Mouse (Mus musculus): Measurements from ENCODE around the gene Olfr410. TPM values are rescaled to one million over a fixed set of nuclear protein-coding genes. Genes with fewer than 3 reads are reported as not detected.

Olfr410 gene
- total RNA-seq (2021) = not detected

DNA sequence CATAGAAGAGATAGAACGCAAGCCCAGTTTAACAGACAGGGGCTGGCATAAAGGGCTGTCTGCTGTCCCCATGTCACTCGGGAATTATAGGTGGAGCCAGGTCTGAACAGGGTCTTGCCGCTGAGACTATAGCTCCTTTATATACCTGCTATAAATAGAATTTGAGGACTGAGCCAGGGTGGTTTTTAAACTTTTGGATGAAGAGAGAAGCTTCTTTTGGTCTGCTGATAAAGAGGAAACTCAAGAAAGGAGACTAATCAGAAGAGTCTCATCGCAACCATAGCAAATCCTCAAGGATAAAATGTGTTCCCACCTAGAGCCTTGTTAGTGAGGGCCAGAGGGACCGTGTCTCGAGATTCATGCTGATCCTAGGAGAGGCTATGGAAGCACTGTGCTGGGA is at the start of gene Olfr410:
Gene Olfr410 (minus strand): TSS at position 101 of the 400 bp plus-strand sequence.
- intact Hi-C loops (cut with DNase I) = no loop called here
- DNase-seq (ENCODE audit: low spot score in 2 of 2) = no peak

DNA sequence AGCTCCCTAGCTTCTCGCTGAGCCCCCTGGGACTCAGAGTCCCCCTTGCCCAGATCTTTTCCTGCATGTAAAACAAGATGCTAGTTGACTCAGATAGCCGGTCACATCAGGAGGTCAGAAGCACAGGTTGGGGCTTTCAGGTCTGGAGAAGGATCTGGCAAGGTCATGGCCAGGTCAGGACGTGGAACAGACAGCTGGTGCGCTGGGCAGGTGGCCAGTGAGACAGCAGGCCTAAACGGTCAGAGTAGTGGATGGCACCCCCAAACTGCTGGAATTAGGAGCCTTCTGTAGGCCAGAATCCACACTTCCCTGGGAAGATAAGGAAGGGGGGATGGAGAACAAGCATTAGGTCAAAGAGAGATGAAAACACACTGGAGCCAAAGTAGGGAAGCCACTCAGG is 49.4 kb upstream of the Olfr410 start:
- no peak for DNase-seq (ENCODE audit: low spot score in 2 of 2)
- intact Hi-C loops (cut with DNase I) = no loop called here

- intact Hi-C loops (cut with DNase I) = no loop called here
- DNase-seq (ENCODE audit: low spot score in 2 of 2) = no peak
Observed at GRCm38 (mm10) chr11:74385674-74386073, 47.8 kb upstream of the Olfr410 start.

DNA sequence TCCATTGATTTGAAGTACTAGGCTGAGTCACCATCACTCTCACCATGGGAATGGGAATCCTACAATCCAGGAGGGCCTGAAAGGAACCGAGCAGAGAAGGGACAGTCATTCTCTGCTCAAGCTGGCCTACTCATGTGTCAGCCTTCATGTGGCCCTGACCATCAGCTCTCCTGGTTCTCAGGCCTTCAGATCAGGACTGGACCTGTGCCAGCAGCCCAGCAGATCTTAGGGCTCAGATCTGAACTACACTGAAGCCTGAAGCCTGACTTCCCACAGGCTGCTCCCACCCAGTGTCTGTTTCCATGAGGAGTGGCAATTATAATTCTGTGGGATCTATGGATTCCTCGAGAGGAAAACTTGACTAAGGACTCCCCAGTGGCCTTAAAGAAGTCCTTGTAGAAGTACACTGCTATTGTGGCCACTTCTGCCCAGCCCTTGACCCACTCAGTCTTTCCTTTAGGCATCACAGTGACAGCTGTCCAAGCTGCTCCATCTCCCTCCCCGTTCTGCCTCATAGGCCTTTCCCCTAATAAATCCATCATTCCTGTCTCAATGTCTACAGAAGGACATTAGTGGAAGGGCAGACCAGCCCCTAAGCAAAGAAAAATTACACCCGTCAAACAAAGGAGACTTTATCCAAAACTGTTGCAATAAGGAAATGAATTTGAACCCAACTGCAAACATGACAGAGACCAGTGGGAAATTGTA is 41.5 kb upstream of the Olfr410 start:
- intact Hi-C loops (cut with DNase I) = loop anchor here (2.0 to 5.0 kb wide), 2 partner anchors 147 to 168 kb away; no protein-coding TSS in a partner anchor

DNA sequence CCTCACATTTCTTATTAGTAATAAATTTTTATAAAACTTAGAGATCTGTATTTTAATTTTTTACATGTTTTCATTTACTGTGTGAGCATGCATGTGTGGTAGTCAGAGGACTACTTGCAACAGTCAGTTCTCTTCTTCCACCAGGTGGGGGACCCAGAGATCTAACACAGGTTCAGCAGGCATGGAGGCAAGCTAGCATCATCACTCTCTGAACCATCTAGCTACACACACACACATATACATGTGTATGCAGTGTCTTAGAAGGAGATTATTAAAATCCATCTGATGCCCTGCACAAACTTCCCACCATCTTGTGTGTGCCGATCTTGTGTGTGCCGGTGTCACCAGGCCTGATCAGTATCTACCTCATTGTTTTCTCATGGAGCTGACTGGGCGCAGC is 39.0 kb upstream of the Olfr410 start:
- peak; percentile 59 to 66 for DNase-seq (ENCODE audit: low spot score in 2 of 2)

More for the DNA sequence above, 41.5 kb upstream of the Olfr410 start:
- peak in 1 of 2 experiments; percentile 3 for DNase-seq (ENCODE audit: low spot score in 2 of 2)

DNA sequence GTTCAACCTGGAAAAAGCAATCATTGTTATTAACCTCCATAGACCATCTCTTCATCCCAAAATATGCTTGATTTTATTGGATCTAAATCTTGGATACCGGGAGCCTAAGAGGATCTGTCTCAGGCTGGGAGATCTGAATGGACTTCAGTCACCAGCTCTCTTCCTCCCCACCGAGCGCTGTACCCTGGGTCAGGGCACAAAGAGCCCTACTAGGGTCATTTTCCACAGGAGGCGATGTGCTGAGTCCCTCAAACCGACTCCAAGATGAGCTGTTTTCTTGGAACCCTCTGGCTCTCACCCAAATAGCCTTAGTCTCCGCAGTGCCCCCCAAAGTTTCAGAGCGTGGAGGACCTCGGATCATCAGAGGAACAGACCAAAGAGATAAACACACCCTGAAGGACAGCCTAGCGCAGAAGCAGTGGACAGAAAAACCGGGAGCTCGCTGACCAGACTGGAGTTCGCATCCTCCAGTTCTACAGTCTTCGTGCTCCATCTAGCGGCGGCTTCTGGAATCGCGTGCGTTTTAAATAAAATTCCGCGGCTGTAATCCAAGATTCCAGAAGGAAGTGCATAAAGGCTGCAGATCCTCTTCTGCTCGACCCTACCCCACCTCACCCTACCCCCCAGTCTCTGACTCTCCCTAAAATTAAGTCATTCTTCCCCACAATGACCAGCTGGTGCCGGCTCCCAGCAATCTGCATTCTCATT is 33.7 kb upstream of the Olfr410 start:
- intact Hi-C loops (cut with DNase I) = loop anchor here (1.0 to 5.0 kb wide), 3 partner anchors 1089 to 1233 kb away; partner anchors contain the start of gene Haspin
- DNase-seq (ENCODE audit: low spot score in 2 of 2) = peak; percentile 73 to 79

More for the DNA sequence above, 39.0 kb upstream of the Olfr410 start:
- intact Hi-C loops (cut with DNase I) = loop anchor here (5.0 kb wide), 1 partner anchor 170 kb away; no protein-coding TSS in a partner anchor

- intact Hi-C loops (cut with DNase I) = no loop called here
- DNase-seq (ENCODE audit: low spot score in 2 of 2) = no peak
Observed at GRCm38 (mm10) chr11:74361769-74362168, 23.9 kb upstream of the Olfr410 start, which contains the start of gene Olfr412. Olfr412 (plus strand) TSS chr11:74362069.

DNA sequence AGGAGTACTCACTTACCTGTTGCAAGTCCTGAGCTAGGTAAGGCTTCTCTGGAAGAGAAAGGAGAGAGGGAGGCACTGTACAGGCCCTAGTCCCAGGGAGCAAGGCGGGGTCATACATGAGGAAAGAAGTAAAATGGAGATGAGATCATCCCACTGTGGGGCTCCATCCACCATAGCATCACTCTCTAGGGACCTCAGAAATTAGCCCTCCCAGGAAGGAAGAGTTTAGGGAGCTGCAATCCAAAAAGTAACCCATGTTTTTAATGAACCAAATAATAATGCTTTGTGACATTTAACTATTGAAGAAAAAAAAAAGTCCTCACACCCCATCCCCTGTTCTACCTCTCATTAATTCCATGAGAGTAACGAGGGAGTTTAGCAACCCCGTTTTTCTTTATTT is 14.7 kb upstream of the Olfr410 start, which contains the start of gene Olfr411:
Gene Olfr411 (minus strand): TSS at position 101 of the 400 bp plus-strand sequence.
- intact Hi-C loops (cut with DNase I) = no loop called here
- DNase-seq (ENCODE audit: low spot score in 2 of 2) = no peak

DNA sequence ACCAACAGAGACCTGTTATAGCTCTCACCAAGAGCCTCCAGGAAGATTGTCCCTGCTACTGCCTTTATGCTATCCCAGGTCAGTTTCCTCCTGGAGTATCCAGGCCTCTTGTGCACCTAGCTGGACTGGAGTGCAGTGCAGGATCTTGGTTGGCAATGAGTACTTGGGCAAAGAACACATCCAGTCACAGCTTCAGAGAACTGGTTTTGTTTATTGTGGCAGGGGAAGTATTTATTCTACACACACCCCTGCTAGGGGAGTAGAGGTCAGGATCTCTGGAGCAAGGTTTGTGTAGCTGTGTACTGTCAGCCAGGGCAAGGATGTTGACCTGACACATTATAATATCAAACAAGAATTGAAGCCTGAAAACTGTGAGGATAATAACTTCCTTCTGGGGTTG is 9.1 kb downstream of the Olfr410 start:
- DNase-seq (ENCODE audit: low spot score in 2 of 2) = no peak
- intact Hi-C loops (cut with DNase I) = no loop called here

- intact Hi-C loops (cut with DNase I) = no loop called here
- DNase-seq (ENCODE audit: low spot score in 2 of 2) = no peak
Observed at GRCm38 (mm10) chr11:74326044-74326443, 11.8 kb downstream of the Olfr410 start.

- DNase-seq (ENCODE audit: low spot score in 2 of 2) = no peak
- intact Hi-C loops (cut with DNase I) = no loop called here
Observed at GRCm38 (mm10) chr11:74287256-74287655, 50.6 kb downstream of the Olfr410 start.

DNA sequence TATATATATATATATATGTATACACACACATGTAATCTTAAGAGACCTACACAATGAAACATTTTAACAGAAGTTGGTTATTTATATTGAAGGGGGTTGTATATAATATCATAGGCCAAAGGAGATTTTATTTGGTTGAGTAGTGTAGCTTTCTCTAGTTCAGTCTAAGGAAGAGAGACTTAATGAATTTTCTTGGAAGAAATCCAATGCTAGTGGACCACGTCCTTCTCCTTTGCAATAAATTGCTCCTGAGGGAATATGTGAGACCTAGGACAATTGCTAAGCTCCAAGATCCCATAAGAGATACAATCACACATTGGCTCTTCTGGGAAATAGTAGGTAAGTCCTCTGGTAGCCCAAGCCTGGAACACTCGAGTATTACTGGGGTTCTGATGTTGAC is 54.4 kb downstream of the Olfr410 start, which contains the start of gene Olfr59:
Gene Olfr59 (plus strand): TSS at position 301 of the 400 bp plus-strand sequence.
- no peak for DNase-seq (ENCODE audit: low spot score in 2 of 2)
- intact Hi-C loops (cut with DNase I) = no loop called here

Other genes starting within 250 kb of the Olfr410 start
- not detected for gene Olfr401, start 224.3 kb downstream of the Olfr410 start, total RNA-seq (2021)
- not detected for gene Olfr402, start 184.5 kb downstream of the Olfr410 start, total RNA-seq (2021)
- not detected for gene Olfr403, start 151.8 kb downstream of the Olfr410 start, total RNA-seq (2021)
- not detected for gene Olfr43, start 126.7 kb downstream of the Olfr410 start, total RNA-seq (2021)
- not detected for gene Olfr406, start 78.2 kb downstream of the Olfr410 start, total RNA-seq (2021)
- not detected for gene Olfr59, start 54.3 kb downstream of the Olfr410 start, total RNA-seq (2021)
- gene Olfr411, start 14.6 kb upstream of the Olfr410 start, total RNA-seq (2021) = not detected
- not detected for gene Olfr412, start 24.0 kb upstream of the Olfr410 start, total RNA-seq (2021)